Mouse (Mus musculus): ENCODE results near the gene Ccnjl. TPM values are rescaled to one million over a fixed set of nuclear protein-coding genes. Genes with fewer than 3 reads are reported as not detected.

Ccnjl gene
- polyA plus RNA-seq, 1 experiment from 2014 or later: 9.9 TPM

- Histone ChIP-seq H3K4me1 (ENCODE audit: control insufficient read depth, insufficient read depth, low read length) (peaks cover 10% of the 10 kb centered on the region), H3K36me3 (ENCODE audit: control insufficient read depth, insufficient read depth, low read length) (no peaks in the 10 kb centered on the region), H3K4me2 (ENCODE audit: low read depth, low read length) (no peak overlapping the region), H3K27ac (ENCODE audit: low read length) (peak overlapping the region; percentile 50; the same call in 1 of the 2 replicates), H3K4me3 (replicated peaks; ENCODE audit: low read length) (no peak overlapping the region), H3K27me3 (ENCODE audit: control insufficient read depth, insufficient read depth, low read length) (no peaks in the 10 kb centered on the region), H3K9ac (ENCODE audit: low read length) (no peak overlapping the region), H3K9me3 (replicated peaks; ENCODE audit: control insufficient read depth, low read length) (no peaks in the 10 kb centered on the region)
- WGBS: 63% methylated on average over 11 of the region's 11 CpGs
- ATAC-seq (ENCODE audit: insufficient read depth, low FRiP score): peak; percentile 51; the same call in 1 of the 2 replicates
Measured at GRCm38 (mm10) chr11:43569595-43569994, 41.0 kb downstream of the Ccnjl start.

- H3K9me3 ChIP-seq (replicated peaks; ENCODE audit: control insufficient read depth, low read length): no peaks in the 10 kb centered on the region
- peak overlapping the region; percentile 28; the same call in 1 of the 2 replicates for H3K4me2 ChIP-seq (ENCODE audit: low read depth, low read length)
- no peaks in the 10 kb centered on the region for H3K36me3 ChIP-seq (ENCODE audit: control insufficient read depth, insufficient read depth, low read length)
- H3K4me3 ChIP-seq (replicated peaks; ENCODE audit: low read length): no peak overlapping the region
- WGBS: 17% methylated on average over 3 of the region's 3 CpGs
- ATAC-seq (ENCODE audit: insufficient read depth, low FRiP score): no peak
- H3K9ac ChIP-seq (ENCODE audit: low read length): no peak overlapping the region; the same call in 1 of the 2 replicates
- H3K27me3 ChIP-seq (ENCODE audit: control insufficient read depth, insufficient read depth, low read length): no peaks in the 10 kb centered on the region
- H3K27ac ChIP-seq (ENCODE audit: low read length): peak overlapping the region; percentile 81
- peaks cover 17% of the 10 kb centered on the region for H3K4me1 ChIP-seq (ENCODE audit: control insufficient read depth, insufficient read depth, low read length)
Measured at GRCm38 (mm10) chr11:43575061-43575375, 46.4 kb downstream of the Ccnjl start.

- peak overlapping the region; percentile 49; the same call in 1 of the 2 replicates for H3K9ac ChIP-seq (ENCODE audit: low read length)
- ATAC-seq (ENCODE audit: insufficient read depth, low FRiP score): peak; percentile 63; the same call in 1 of the 2 replicates
- no peak overlapping the region for H3K4me3 ChIP-seq (replicated peaks; ENCODE audit: low read length)
- H3K27ac ChIP-seq (ENCODE audit: low read length): peak overlapping the region; percentile 81
- no peaks in the 10 kb centered on the region for H3K27me3 ChIP-seq (ENCODE audit: control insufficient read depth, insufficient read depth, low read length)
- H3K4me1 ChIP-seq (ENCODE audit: control insufficient read depth, insufficient read depth, low read length): peaks cover 17% of the 10 kb centered on the region
- H3K36me3 ChIP-seq (ENCODE audit: control insufficient read depth, insufficient read depth, low read length): no peaks in the 10 kb centered on the region
- WGBS: 18% methylated on average over 9 of the region's 9 CpGs
- peak overlapping the region; percentile 28; the same call in 1 of the 2 replicates for H3K4me2 ChIP-seq (ENCODE audit: low read depth, low read length)
- no peaks in the 10 kb centered on the region for H3K9me3 ChIP-seq (replicated peaks; ENCODE audit: control insufficient read depth, low read length)
Measured at GRCm38 (mm10) chr11:43575376-43576151, 47.0 kb downstream of the Ccnjl start.

GRCm38 (mm10) chr11:43577713-43578478, 49.3 kb downstream of the Ccnjl start:
- Histone ChIP-seq H3K4me3 (replicated peaks; ENCODE audit: low read length) (no peak overlapping the region), H3K9me3 (replicated peaks; ENCODE audit: control insufficient read depth, low read length) (no peaks in the 10 kb centered on the region), H3K4me1 (ENCODE audit: control insufficient read depth, insufficient read depth, low read length) (peaks cover 14% of the 10 kb centered on the region), H3K36me3 (ENCODE audit: control insufficient read depth, insufficient read depth, low read length) (no peaks in the 10 kb centered on the region), H3K27ac (ENCODE audit: low read length) (no peak overlapping the region), H3K27me3 (ENCODE audit: control insufficient read depth, insufficient read depth, low read length) (no peaks in the 10 kb centered on the region), H3K9ac (ENCODE audit: low read length) (no peak overlapping the region), H3K4me2 (ENCODE audit: low read depth, low read length) (no peak overlapping the region)
- 62% methylated on average over 11 of the region's 11 CpGs for WGBS
- ATAC-seq (ENCODE audit: insufficient read depth, low FRiP score): peak; percentile 41; the same call in 1 of the 2 replicates

- Histone ChIP-seq H3K9ac (ENCODE audit: low read length) (no peak overlapping the region), H3K4me2 (ENCODE audit: low read depth, low read length) (no peak overlapping the region), H3K4me3 (replicated peaks; ENCODE audit: low read length) (no peak overlapping the region), H3K36me3 (ENCODE audit: control insufficient read depth, insufficient read depth, low read length) (0 out of 2 replicates have a peak, but pooled peaks cover 4% of the 10 kb centered on the region), H3K27ac (ENCODE audit: low read length) (no peak overlapping the region), H3K27me3 (ENCODE audit: control insufficient read depth, insufficient read depth, low read length) (no peaks in the 10 kb centered on the region), H3K4me1 (ENCODE audit: control insufficient read depth, insufficient read depth, low read length) (no peaks in the 10 kb centered on the region), H3K9me3 (replicated peaks; ENCODE audit: control insufficient read depth, low read length) (no peaks in the 10 kb centered on the region)
- ATAC-seq (ENCODE audit: insufficient read depth, low FRiP score): no peak
- 91% methylated on average over 22 of the region's 22 CpGs for WGBS
Measured at GRCm38 (mm10) chr11:43585211-43586005, 56.8 kb downstream of the Ccnjl start.

- no peaks in the 10 kb centered on the region for H3K9me3 ChIP-seq (replicated peaks; ENCODE audit: control insufficient read depth, low read length)
- no peak within 1 kb of the TSS for H3K27ac ChIP-seq (ENCODE audit: low read length)
- WGBS: 68% methylated on average over 7 of the region's 7 CpGs
- H3K4me3 ChIP-seq (replicated peaks; ENCODE audit: low read length): no peak within 1 kb of the TSS
- H3K4me2 ChIP-seq (ENCODE audit: low read depth, low read length): no peak within 1 kb of the TSS
- no peaks in the 10 kb centered on the region for H3K27me3 ChIP-seq (ENCODE audit: control insufficient read depth, insufficient read depth, low read length)
- 0 out of 2 replicates have a peak, but pooled peaks cover 4% of the 10 kb centered on the region for H3K36me3 ChIP-seq (ENCODE audit: control insufficient read depth, insufficient read depth, low read length)
- no peak within 1 kb of the TSS for H3K9ac ChIP-seq (ENCODE audit: low read length)
- ATAC-seq (ENCODE audit: insufficient read depth, low FRiP score): no peak
- H3K4me1 ChIP-seq (ENCODE audit: control insufficient read depth, insufficient read depth, low read length): no peaks in the 10 kb centered on the region
Measured at GRCm38 (mm10) chr11:43586324-43587090, 57.9 kb downstream of the Ccnjl start, which contains the start of gene 4933415A04Rik. Gene 4933415A04Rik (plus strand): TSS chr11:43587040.

GRCm38 (mm10) chr11:43589530-43590072, 61.0 kb downstream of the Ccnjl start:
- no peak for ATAC-seq (ENCODE audit: insufficient read depth, low FRiP score)
- Histone ChIP-seq H3K4me3 (replicated peaks; ENCODE audit: low read length) (no peak overlapping the region), H3K36me3 (ENCODE audit: control insufficient read depth, insufficient read depth, low read length) (0 out of 2 replicates have a peak, but pooled peaks cover 4% of the 10 kb centered on the region), H3K27ac (ENCODE audit: low read length) (no peak overlapping the region), H3K4me2 (ENCODE audit: low read depth, low read length) (no peak overlapping the region), H3K4me1 (ENCODE audit: control insufficient read depth, insufficient read depth, low read length) (no peaks in the 10 kb centered on the region), H3K9ac (ENCODE audit: low read length) (no peak overlapping the region), H3K27me3 (ENCODE audit: control insufficient read depth, insufficient read depth, low read length) (no peaks in the 10 kb centered on the region), H3K9me3 (replicated peaks; ENCODE audit: control insufficient read depth, low read length) (no peaks in the 10 kb centered on the region)
- WGBS: 50% methylated on average over 6 of the region's 6 CpGs

- 86% methylated on average over 5 of the region's 5 CpGs for WGBS
- H3K9ac ChIP-seq (ENCODE audit: low read length): no peak within 1 kb of the TSS
Measured at GRCm38 (mm10) chr11:43601440-43601839, 72.9 kb downstream of the Ccnjl start, which contains the start of gene Fabp6. Gene Fabp6 (minus strand): TSS chr11:43601540.

More at GRCm38 (mm10) chr11:43601440-43601839, 72.9 kb downstream of the Ccnjl start, which contains the start of gene Fabp6:
- H3K4me2 ChIP-seq (ENCODE audit: low read depth, low read length): no peak within 1 kb of the TSS
- no peaks in the 10 kb centered on the region for H3K9me3 ChIP-seq (replicated peaks; ENCODE audit: control insufficient read depth, low read length)
- H3K4me3 ChIP-seq (replicated peaks; ENCODE audit: low read length): no peak within 1 kb of the TSS
- no peaks in the 10 kb centered on the region for H3K4me1 ChIP-seq (ENCODE audit: control insufficient read depth, insufficient read depth, low read length)
- no peaks in the 10 kb centered on the region for H3K27me3 ChIP-seq (ENCODE audit: control insufficient read depth, insufficient read depth, low read length)
- no peak for ATAC-seq (ENCODE audit: insufficient read depth, low FRiP score)
- H3K36me3 ChIP-seq (ENCODE audit: control insufficient read depth, insufficient read depth, low read length): no peaks in the 10 kb centered on the region
- no peak within 1 kb of the TSS for H3K27ac ChIP-seq (ENCODE audit: low read length)

Measured in stomach, embryonic 16.5 days (tissue).